Mouse (Mus musculus) megakaryocyte, embryonic 14.5 days (primary cell): ENCODE data around the gene Mob3b.

Source experiments
- FLI1 ChIP-seq: IDR thresholded peaks from 2 replicates; pipeline ENCODE4 v1.6.1; 2012; ENCODE audit warnings: low read length, inconsistent platforms, mixed read lengths
- GATA1 ChIP-seq: IDR thresholded peaks from 3 replicates; pipeline ENCODE4 v1.6.1; 2012; ENCODE audit warnings: mixed read lengths, low read length, inconsistent platforms, borderline replicate concordance

DNA sequence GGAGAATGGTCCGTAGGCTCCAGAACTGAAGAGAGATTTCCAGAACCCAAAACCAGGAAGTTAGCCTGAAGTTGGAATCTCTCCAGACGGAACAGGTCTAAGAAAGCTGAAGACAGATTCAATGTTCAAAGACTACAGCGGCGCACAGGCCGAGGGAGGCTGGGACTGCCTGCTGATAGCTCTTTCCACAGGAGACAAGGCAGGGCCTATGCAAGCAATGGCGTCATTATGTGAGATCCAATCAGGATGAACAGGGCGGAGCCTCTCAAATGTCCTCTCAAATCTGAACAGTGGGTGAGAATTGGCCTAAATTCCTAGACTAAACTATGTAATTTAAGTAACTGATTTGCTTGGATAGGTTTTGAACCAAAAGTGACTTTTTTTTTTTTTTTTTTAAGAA, 160.7 kb downstream of the Mob3b start:
- no peak for TF ChIP-seq GATA1
- TF ChIP-seq FLI1: no peak
